Mouse (Mus musculus): ENCODE data around the gene Smyd3.

Gene Smyd3

GRCm38 (mm10) chr1:178917194-178917902 lies 600.5 kb downstream of the Smyd3 start:
- in situ Hi-C loops (cut with MboI; ENCODE audit: low sequenced_read_pairs): no loop called here

- in situ Hi-C loops (cut with MboI; ENCODE audit: low sequenced_read_pairs): no loop called here
Observed at GRCm38 (mm10) chr1:178915056-178915455, 602.8 kb downstream of the Smyd3 start.

- in situ Hi-C loops (cut with MboI; ENCODE audit: low sequenced_read_pairs): no loop called here
Observed at GRCm38 (mm10) chr1:178912936-178913716, 604.7 kb downstream of the Smyd3 start.

GRCm38 (mm10) chr1:178910951-178911350 lies 606.9 kb downstream of the Smyd3 start:
- in situ Hi-C loops (cut with MboI; ENCODE audit: low sequenced_read_pairs): no loop called here

Data from CH12F3 (cell line).